Mouse (Mus musculus): ENCODE data around the gene Gba. TPM values are rescaled to one million over a fixed set of nuclear protein-coding genes. Genes with fewer than 3 reads are reported as not detected.

The Gba gene
- total and polyA plus RNA-seq, 2 experiments from 2014 or later, result 46.8 to 77.4 TPM

- 7% methylated on average over 21 of the region's 21 CpGs for whole genome bisulfite sequencing
- DNase-seq (ENCODE audit: low spot score) (no peak), ATAC-seq (no peak)
- H3K4me1 ChIP-seq (ENCODE audit: insufficient read depth, low read length), result peaks cover 12% of the 10 kb centered on the region; the same call in 1 of the 2 replicates
- H3K27ac ChIP-seq, result peak within 1 kb of the TSS; percentile 78
- H3K9ac ChIP-seq (replicated peaks; ENCODE audit: low read length), result peak within 1 kb of the TSS; percentile 45
- no peaks in the 10 kb centered on the region for H3K27me3 ChIP-seq (ENCODE audit: insufficient read depth, low read length)
- no peaks in the 10 kb centered on the region for H3K9me3 ChIP-seq (ENCODE audit: low read length)
- TF ChIP-seq CTCF (IDR thresholded peaks at IDR 0.05; ENCODE audit: low read depth), result no peak
- H3K4me3 ChIP-seq (ENCODE audit: low read length), result peak within 1 kb of the TSS; percentile 40
- no peaks in the 10 kb centered on the region for H3K36me3 ChIP-seq (ENCODE audit: insufficient read depth, low read length)
- peak within 1 kb of the TSS; percentile 68 for H3K4me2 ChIP-seq (ENCODE audit: low read depth, low read length)
Measured at GRCm38 (mm10) chr3:89226900-89227299, 24.2 kb downstream of the Gba start, which contains the start of gene Mtx1. Mtx1 (minus strand) TSS chr3:89227088.

DNA sequence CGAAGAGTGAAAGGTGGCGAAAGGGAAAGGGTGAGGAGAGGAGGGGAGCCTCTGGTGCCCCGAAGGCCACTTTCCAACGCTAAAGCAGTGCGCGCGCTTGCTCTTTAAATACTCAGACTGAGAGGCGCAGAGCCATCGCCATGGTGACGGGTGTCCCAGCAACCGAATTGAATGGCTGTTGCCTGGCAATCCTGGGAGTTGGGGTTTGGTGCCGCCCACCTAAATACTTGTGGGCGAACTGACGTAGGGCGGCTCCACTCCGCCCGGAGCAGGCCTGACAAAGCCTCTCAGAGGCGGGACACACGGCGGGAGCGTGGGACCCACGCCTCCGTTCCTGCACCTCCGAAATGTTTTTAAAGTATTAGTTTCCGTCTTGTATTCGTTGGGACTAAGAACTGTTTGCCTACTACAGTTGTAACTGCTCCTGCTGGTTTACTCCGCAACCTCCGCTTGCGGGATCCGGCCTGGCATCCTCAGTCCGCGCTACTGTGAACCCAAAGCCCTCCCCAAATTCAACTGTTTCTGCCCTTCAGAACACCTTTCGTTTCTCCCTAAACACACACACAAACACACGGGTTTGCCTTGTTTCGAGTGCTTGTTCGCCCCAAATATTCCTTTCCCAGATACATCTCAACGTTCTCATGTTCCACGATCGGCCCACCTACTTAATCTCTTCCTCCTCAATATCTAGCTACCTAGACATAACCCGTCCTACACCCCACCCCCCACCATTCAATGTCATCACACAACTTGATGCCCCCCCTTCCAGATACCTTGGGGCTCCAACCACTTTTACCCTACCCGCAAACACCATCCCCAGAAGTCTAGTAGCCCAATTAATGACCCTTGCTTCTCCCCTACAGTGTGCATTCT lies 24.8 kb downstream of the Gba start:
- 8% methylated on average over 41 of the region's 41 CpGs for WGBS

DNA sequence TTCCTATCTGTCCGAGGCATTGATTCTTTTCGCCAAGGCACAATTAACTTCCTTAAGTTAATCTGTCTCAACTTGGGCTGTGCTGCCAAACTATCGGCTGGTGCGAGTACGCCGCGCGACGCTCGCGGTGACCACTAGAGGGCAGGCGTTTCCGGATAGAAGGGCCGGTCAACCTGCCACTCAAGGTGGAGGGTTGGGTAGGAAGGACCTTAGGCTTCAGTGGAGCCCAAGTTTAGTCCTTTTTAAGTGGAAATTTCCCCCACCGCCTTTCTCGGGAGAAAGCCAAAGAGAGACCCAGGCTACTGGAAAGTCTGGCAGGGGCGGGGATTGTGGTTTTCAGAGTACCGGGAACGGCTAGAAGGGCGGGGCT lies 25.4 kb downstream of the Gba start:
- Histone ChIP-seq H3K36me3 (ENCODE audit: insufficient read depth, low read length) (no peaks in the 10 kb centered on the region), H3K4me1 (ENCODE audit: insufficient read depth, low read length) (peaks cover 12% of the 10 kb centered on the region; the same call in 1 of the 2 replicates), H3K4me2 (ENCODE audit: low read depth, low read length) (peak overlapping the region; percentile 68), H3K27me3 (ENCODE audit: insufficient read depth, low read length) (no peaks in the 10 kb centered on the region), H3K9ac (replicated peaks; ENCODE audit: low read length) (peak overlapping the region; percentile 45), H3K27ac (peak overlapping the region; percentile 78; the same call in 1 of the 2 replicates), H3K4me3 (ENCODE audit: low read length) (peak overlapping the region; percentile 40), H3K9me3 (ENCODE audit: low read length) (no peaks in the 10 kb centered on the region)
- ATAC-seq, result peak; percentile 39; the same call in 1 of the 2 replicates
- peak; percentile 94 for TF ChIP-seq CTCF (IDR thresholded peaks at IDR 0.05; ENCODE audit: low read depth)
- WGBS, result 1% methylated on average over 19 of the region's 20 CpGs
- DNase-seq (ENCODE audit: low spot score), result peak; percentile 91

More for the DNA sequence above, 24.8 kb downstream of the Gba start:
- no peaks in the 10 kb centered on the region for H3K27me3 ChIP-seq (ENCODE audit: insufficient read depth, low read length)
- H3K4me2 ChIP-seq (ENCODE audit: low read depth, low read length), result peak overlapping the region; percentile 68
- H3K4me1 ChIP-seq (ENCODE audit: insufficient read depth, low read length), result peaks cover 12% of the 10 kb centered on the region; the same call in 1 of the 2 replicates
- no peak for TF ChIP-seq CTCF (IDR thresholded peaks at IDR 0.05; ENCODE audit: low read depth)
- peak overlapping the region; percentile 45 for H3K9ac ChIP-seq (replicated peaks; ENCODE audit: low read length)
- peak overlapping the region; percentile 40 for H3K4me3 ChIP-seq (ENCODE audit: low read length)
- DNase-seq (ENCODE audit: low spot score) (peak; percentile 95), ATAC-seq (peak; percentile 81)
- H3K9me3 ChIP-seq (ENCODE audit: low read length), result no peaks in the 10 kb centered on the region
- no peaks in the 10 kb centered on the region for H3K36me3 ChIP-seq (ENCODE audit: insufficient read depth, low read length)
- H3K27ac ChIP-seq, result peak overlapping the region; percentile 78

DNA sequence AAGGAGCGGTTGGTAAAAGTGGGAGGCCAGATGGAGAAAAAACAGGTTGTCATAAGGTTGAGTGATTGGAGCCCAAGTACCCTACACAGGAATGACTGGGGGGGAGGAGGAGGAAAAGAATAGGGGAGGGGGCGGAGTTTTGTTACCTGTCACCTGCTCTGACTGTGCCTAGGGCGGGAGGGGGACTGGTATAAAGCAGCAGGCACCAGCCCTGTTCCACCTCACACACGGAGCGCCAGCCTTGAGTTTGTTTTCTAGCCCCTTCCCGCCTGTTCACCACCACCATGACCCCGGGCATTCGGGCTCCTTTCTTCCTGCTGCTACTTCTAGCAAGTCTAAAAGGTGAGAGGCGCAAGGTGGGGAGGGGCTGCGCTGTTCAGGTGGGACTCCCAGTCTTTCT lies 26.1 kb downstream of the Gba start, which contains the start of gene Muc1:
Muc1 (plus strand) TSS at position 222 of the 400 bp plus-strand sequence.
- Histone ChIP-seq H3K4me3 (ENCODE audit: low read length) (peak within 1 kb of the TSS; percentile 40), H3K27me3 (ENCODE audit: insufficient read depth, low read length) (no peaks in the 10 kb centered on the region), H3K36me3 (ENCODE audit: insufficient read depth, low read length) (no peaks in the 10 kb centered on the region), H3K4me1 (ENCODE audit: insufficient read depth, low read length) (peaks cover 12% of the 10 kb centered on the region; the same call in 1 of the 2 replicates), H3K9me3 (ENCODE audit: low read length) (no peaks in the 10 kb centered on the region), H3K27ac (peak within 1 kb of the TSS; percentile 78), H3K4me2 (ENCODE audit: low read depth, low read length) (peak within 1 kb of the TSS; percentile 68), H3K9ac (replicated peaks; ENCODE audit: low read length) (peak within 1 kb of the TSS; percentile 45)
- WGBS, result 36% methylated on average over 10 of the region's 10 CpGs
- no peak for TF ChIP-seq CTCF (IDR thresholded peaks at IDR 0.05; ENCODE audit: low read depth)
- ATAC-seq (no peak), DNase-seq (ENCODE audit: low spot score) (no peak)

DNA sequence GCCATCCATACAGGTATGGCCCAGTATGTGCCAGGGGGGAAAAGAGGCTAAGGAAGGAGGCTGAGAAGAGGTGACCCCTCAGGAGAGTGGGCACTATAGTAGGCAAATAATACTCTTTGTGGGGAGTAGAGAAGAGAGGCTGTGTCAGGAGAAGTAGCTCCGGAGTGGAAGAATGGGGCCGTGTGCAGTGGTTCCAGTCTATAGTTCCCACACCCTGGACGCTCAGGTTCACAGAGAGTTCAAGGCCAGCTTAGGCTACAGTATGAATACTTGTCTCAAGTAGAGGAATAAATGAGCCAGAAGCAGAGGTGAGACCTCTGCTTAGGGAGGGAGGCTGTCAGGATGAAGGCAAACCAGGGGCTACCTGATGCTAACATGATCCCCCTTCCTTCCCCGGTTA lies 26.5 kb downstream of the Gba start:
- 57% methylated on average over 4 of the region's 4 CpGs for WGBS
- Histone ChIP-seq H3K27me3 (ENCODE audit: insufficient read depth, low read length) (no peaks in the 10 kb centered on the region), H3K4me1 (ENCODE audit: insufficient read depth, low read length) (peaks cover 12% of the 10 kb centered on the region; the same call in 1 of the 2 replicates), H3K9ac (replicated peaks; ENCODE audit: low read length) (0 out of 2 replicates have a peak overlapping the region, but pooled peaks have one; percentile 17), H3K4me3 (ENCODE audit: low read length) (no peak overlapping the region), H3K36me3 (ENCODE audit: insufficient read depth, low read length) (no peaks in the 10 kb centered on the region; the same call in 1 of the 2 replicates), H3K4me2 (ENCODE audit: low read depth, low read length) (no peak overlapping the region), H3K9me3 (ENCODE audit: low read length) (no peaks in the 10 kb centered on the region), H3K27ac (no peak overlapping the region)
- TF ChIP-seq CTCF (IDR thresholded peaks at IDR 0.05; ENCODE audit: low read depth), result no peak
- no peak for DNase-seq (ENCODE audit: low spot score)
- no peak for ATAC-seq

DNA sequence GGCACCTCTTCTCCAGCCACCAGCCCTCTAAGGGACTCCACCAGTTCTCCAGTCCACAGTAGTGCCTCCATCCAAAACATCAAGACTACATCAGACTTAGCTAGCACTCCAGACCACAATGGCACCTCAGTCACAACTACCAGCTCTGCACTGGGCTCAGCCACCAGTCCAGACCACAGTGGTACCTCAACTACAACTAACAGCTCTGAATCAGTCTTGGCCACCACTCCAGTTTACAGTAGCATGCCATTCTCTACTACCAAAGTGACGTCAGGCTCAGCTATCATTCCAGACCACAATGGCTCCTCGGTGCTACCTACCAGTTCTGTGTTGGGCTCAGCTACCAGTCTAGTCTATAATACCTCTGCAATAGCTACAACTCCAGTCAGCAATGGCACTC lies 27.8 kb downstream of the Gba start:
- Histone ChIP-seq H3K27ac (no peak overlapping the region), H3K9ac (replicated peaks; ENCODE audit: low read length) (no peak overlapping the region), H3K4me2 (ENCODE audit: low read depth, low read length) (no peak overlapping the region), H3K4me3 (ENCODE audit: low read length) (no peak overlapping the region), H3K36me3 (ENCODE audit: insufficient read depth, low read length) (peaks cover 10% of the 10 kb centered on the region), H3K9me3 (ENCODE audit: low read length) (no peaks in the 10 kb centered on the region), H3K27me3 (ENCODE audit: insufficient read depth, low read length) (no peaks in the 10 kb centered on the region), H3K4me1 (ENCODE audit: insufficient read depth, low read length) (peaks cover 2% of the 10 kb centered on the region; the same call in 1 of the 2 replicates)
- WGBS, result 96% methylated on average over 2 of the region's 2 CpGs
- no peak for TF ChIP-seq CTCF (IDR thresholded peaks at IDR 0.05; ENCODE audit: low read depth)
- no peak for DNase-seq (ENCODE audit: low spot score)
- ATAC-seq, result no peak

Measured in hindbrain, postnatal 0 days (tissue).